Mouse (Mus musculus) testis, adult 2 months (tissue): Measurements from ENCODE around the gene Wdr25.

ENCODE experiments used
- CTCF ChIP-seq: fragments of 200-500 bp; IDR thresholded peaks from 2 replicates; pipeline ENCODE4 v1.5.1; 2012; ENCODE audit warnings: low read depth, mild to moderate bottlenecking, inconsistent platforms, low read length, moderate library complexity; ENCODE audit not compliant: control insufficient read depth, insufficient read depth, insufficient replicate concordance
- POLR2A ChIP-seq: fragments of 200-500 bp; IDR thresholded peaks from 2 replicates; pipeline ENCODE4 v1.6.1; 2012; ENCODE audit warnings: low read depth, mild to moderate bottlenecking, inconsistent platforms, low read length, moderate library complexity; ENCODE audit not compliant: control insufficient read depth

DNA sequence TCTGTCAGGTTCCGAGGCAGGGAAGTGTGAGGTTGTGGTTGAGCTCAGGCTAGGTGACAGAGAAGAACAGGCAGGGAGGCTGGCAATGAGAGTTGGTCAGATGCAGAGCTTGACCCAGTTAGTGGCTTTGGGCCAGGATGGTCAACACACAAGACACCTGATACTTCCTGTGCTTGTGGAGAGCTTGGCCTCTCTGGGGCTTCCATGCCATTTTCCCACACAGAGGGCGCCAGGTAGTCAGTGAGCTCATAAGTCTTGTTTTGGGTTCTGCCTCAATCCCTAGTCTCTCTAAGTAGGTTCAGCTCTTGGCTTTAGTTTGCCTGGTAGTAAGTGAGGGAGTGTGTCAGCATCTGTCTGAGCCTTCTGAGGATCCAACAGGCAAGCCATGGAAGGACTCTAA lies 19.0 kb downstream of the Wdr25 start:
- TF ChIP-seq CTCF (no peak), POLR2A (no peak)
